Mouse (Mus musculus) MEL (cell line): Measurements from ENCODE around the gene Nkx1-1.

Experiments used
- MAX ChIP-seq: IDR thresholded peaks from 2 replicates; pipeline ENCODE4 v1.6.1; 2011; ENCODE audit warnings: low read length, improper control_type of control experiment
- MYC ChIP-seq: IDR thresholded peaks from 2 replicates; pipeline ENCODE4 v1.6.1; 2011; ENCODE audit warnings: low read depth, mild to moderate bottlenecking, low read length, improper control_type of control experiment, moderate library complexity
- POLR2AphosphoS2 ChIP-seq: IDR thresholded peaks from 2 replicates; pipeline ENCODE4 v1.6.1; 2011; ENCODE audit warnings: low read length, improper control_type of control experiment

DNA sequence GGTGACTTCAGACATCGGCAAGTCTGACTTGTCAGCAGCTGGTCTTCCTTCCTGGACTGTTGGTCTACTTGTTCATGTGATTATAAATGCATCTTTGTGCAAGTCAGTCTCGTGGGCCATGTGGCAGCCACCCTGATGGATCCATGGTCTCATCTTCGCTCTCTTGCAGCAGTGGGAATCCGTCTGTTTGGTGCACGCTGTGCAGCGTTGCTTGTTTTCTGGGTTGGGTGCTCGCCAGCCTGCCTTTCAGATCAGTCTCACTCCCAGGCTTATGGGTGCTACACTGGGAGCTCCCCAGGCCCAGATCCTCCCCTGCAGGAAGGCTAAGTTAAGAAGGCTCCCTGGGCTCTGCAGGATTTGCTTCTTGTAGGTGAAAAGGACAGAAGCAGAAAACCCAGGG lies 36.9 kb downstream of the Nkx1-1 start:
- TF ChIP-seq POLR2AphosphoS2 = no peak
- no peak for TF ChIP-seq MAX
- TF ChIP-seq MYC = no peak
